Mouse (Mus musculus): ENCODE measurements around the gene Meis1.

The Meis1 gene

DNA sequence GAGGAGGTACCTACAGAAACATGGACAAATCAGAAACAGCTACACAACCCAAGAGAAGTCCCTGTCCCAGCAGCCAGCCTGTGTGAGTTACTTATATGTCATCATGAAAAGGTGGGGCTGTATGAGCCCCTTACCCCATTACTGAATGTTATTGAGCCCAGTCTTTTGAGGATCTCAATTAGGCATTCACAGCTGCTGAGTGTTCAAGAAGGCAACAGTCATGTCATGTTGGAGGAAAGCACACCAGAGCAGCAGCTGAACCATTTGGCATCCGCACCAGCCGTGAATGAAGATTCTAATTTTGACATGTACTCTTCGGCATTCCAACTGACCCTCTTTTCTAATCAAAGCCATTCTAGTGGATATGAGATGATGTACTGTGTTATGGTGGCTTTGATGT lies 172.9 kb downstream of the Meis1 start:
- in situ Hi-C loops (cut with MboI, MseI) = no loop called here

DNA sequence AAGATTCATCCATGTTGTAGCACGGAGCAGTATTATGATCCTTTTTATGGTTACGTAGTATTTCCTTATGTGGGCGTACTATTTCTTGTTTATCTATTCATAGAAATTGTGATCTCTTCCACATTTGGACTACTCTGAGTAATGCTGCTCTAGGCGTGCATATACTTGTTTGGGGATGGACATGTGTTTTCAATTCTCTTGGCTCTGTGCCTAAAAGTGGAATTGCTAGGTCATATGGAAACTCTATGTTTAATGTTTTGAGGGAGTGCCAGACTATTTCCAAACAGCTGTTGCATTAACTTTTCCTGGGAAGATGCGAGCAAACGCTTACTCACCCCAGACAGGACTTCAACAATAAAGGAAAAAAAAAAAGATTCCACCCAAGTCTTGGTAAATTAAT lies 173.3 kb downstream of the Meis1 start:
- in situ Hi-C loops (cut with MboI, MseI) = no loop called here

GRCm38 (mm10) chr11:18830087-18830486 lies 188.7 kb downstream of the Meis1 start:
- in situ Hi-C loops (cut with MboI, MseI) = no loop called here

Data from regulatory T cell (primary cell).